Mouse (Mus musculus) embryonic facial prominence, embryonic 12.5 days (tissue): ENCODE measurements around the gene Ly9. TPM values are rescaled to one million over a fixed set of nuclear protein-coding genes. Genes with fewer than 3 reads are reported as not detected.

Source experiments
- ATAC-seq: fragments of 200-750 bp; cut with Nextera tagmentation; 2 replicates; pipeline ENCODE4 v1.8.0; 2017; ENCODE audit not compliant: insufficient number of reproducible peaks, insufficient read depth, low FRiP score, low TSS enrichment
- H3K27ac ChIP-seq: fragments of 300-500 bp; sonication (generic); 2 replicates; pipeline ENCODE4 v1.5.1; 2016; ENCODE audit warnings: mild to moderate bottlenecking
- H3K27me3 ChIP-seq: fragments of 300-500 bp; sonication (generic); 2 replicates; pipeline ENCODE4 v1.6.1; 2016; ENCODE audit warnings: mild to moderate bottlenecking, moderate library complexity
- H3K36me3 ChIP-seq: fragments of 300-500 bp; sonication (generic); 2 replicates; pipeline ENCODE4 v1.6.1; 2016; ENCODE audit warnings: mild to moderate bottlenecking
- H3K4me1 ChIP-seq: fragments of 300-500 bp; sonication (generic); 2 replicates; pipeline ENCODE4 v1.6.1; 2016
- H3K4me2 ChIP-seq: fragments of 300-500 bp; sonication (generic); replicated peaks from 2 replicates; pipeline ENCODE4 v1.6.1; 2016; ENCODE audit warnings: mild to moderate bottlenecking, moderate library complexity
- H3K4me3 ChIP-seq: fragments of 300-500 bp; sonication (generic); 2 replicates; pipeline ENCODE4 v1.5.1; 2016; ENCODE audit warnings: mild to moderate bottlenecking
- H3K9ac ChIP-seq: fragments of 300-500 bp; sonication (generic); 2 replicates; pipeline ENCODE4 v1.6.1; 2016; ENCODE audit warnings: mild to moderate bottlenecking, moderate library complexity
- H3K9me3 ChIP-seq: fragments of 300-500 bp; sonication (generic); 2 replicates; pipeline ENCODE4 v1.6.1; 2016; ENCODE audit warnings: mild to moderate bottlenecking, moderate library complexity
- WGBS: fragments of 180-500 bp; shearing (Covaris S2); methylation state at CpG from one replicate; pipeline ENCODE4 v1.1.7; 2016; 5-methylcytosine and 5-hydroxymethylcytosine counted together
- microRNA-seq: library from miRNA; unstranded; fragments of <30 nt; microRNA quantifications from one replicate; pipeline ENCODE4, GENCODE M21; 2017
- polyA plus RNA-seq: library from polyadenylated mRNA; unstranded; fragments of >200 nt; fragmentation: Nextera tagmentation; extraction: Ambion mirVana; gene quantifications from 2 replicates; pipeline ENCODE4 v1.2.1, GENCODE M21; 2016

Ly9 gene
- polyA plus RNA-seq, 1 experiment from 2014 or later: 0.08 TPM

DNA sequence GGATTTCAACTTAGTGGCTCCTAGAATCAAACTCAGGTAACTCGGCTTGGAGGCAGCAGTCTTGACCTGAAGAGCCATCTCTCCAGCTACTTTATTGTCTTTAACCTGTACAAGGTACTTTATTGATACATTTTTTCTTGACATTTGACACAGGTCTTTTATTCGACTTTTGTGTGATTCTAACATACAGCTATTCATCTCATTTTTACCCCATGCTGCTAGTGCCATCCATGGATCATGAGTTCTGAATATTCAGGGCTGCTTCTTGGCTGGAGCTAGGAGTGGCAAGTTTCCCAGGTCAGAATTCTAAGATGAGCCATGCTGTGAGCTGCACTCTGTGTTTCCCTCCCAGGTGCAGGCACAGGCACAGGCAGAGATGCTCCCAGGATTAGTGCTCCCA lies 55.0 kb downstream of the Ly9 start:
- Histone ChIP-seq H3K9ac (no peak overlapping the region), H3K4me1 (no peaks in the 10 kb centered on the region), H3K27me3 (no peaks in the 10 kb centered on the region), H3K9me3 (no peaks in the 10 kb centered on the region), H3K4me2 (no peak overlapping the region), H3K27ac (no peak overlapping the region), H3K4me3 (no peak overlapping the region), H3K36me3 (no peaks in the 10 kb centered on the region)
- 79% methylated on average over 2 of the region's 2 CpGs for WGBS
- ATAC-seq: no peak

DNA sequence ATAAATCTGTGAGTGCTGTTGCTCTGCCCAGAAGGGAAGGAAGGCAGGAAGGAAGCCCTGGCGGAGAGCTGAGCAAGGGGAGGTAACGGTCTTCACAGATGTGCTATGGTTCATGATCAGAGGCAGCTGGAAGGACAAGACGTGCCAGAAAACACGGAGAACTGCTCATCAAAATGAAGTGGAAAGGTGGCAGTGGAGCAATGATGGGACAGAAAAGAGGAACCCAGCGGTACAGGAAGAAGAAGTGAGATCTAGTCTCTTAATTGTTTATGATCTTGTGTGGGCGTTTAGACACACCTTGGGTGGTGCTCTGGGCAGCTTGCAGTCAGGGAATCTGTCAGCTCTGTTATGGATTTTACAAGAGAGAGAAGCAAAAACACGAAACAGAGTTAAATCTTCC lies 55.9 kb downstream of the Ly9 start:
- 82% methylated on average over 7 of the region's 7 CpGs for WGBS
- no peaks in the 10 kb centered on the region for H3K4me1 ChIP-seq
- no peak overlapping the region for H3K4me2 ChIP-seq
- H3K9ac ChIP-seq: no peak overlapping the region
- H3K27ac ChIP-seq: no peak overlapping the region
- ATAC-seq: no peak
- H3K4me3 ChIP-seq: no peak overlapping the region
- no peaks in the 10 kb centered on the region for H3K27me3 ChIP-seq
- H3K9me3 ChIP-seq: no peaks in the 10 kb centered on the region
- H3K36me3 ChIP-seq: no peaks in the 10 kb centered on the region

DNA sequence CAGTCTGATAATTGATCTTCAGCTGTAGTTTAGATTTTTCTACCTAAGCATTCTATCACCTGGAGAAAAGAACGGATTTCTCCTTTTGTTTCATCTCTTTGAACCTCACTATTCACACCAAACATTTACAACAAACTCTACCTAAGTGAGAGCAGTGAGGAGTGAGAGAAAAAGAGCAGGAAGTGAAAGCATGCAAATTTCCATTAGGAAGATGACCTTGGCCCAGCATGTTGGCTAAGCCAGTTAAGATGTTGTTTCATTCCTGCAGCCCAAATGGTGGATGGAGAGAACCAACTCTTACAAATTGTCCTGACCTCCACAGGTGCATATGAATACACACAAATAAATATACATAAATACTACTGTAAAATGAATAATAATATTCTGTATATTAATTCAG lies 66.5 kb downstream of the Ly9 start:
- WGBS: 85% methylated on average over 1 of the region's 1 CpGs
- H3K9ac ChIP-seq: no peak overlapping the region
- H3K9me3 ChIP-seq: peaks cover 8% of the 10 kb centered on the region; the same call in 1 of the 2 replicates
- no peaks in the 10 kb centered on the region for H3K36me3 ChIP-seq
- H3K27ac ChIP-seq: no peak overlapping the region
- ATAC-seq: no peak
- H3K4me1 ChIP-seq: no peaks in the 10 kb centered on the region
- no peak overlapping the region for H3K4me3 ChIP-seq
- H3K27me3 ChIP-seq: no peaks in the 10 kb centered on the region
- no peak overlapping the region for H3K4me2 ChIP-seq

Small RNAs within 50 kb of the gene (microRNA-seq; reads per million reads assigned to microRNA genes)
- gene Mir7683: not detected

Other genes starting within 250 kb of the Ly9 start
- 1.0 and 1.8 TPM in 2 replicates for gene Klhdc9, start 246.6 kb downstream of the Ly9 start, polyA plus RNA-seq
- 7.5 and 8.7 TPM in 2 replicates for gene Nectin4, start 237.3 kb downstream of the Ly9 start, polyA plus RNA-seq
- 0.97 and 1.1 TPM in 2 replicates for gene Arhgap30, start 218.5 kb downstream of the Ly9 start, polyA plus RNA-seq
- gene Usf1, start 196.1 kb downstream of the Ly9 start, polyA plus RNA-seq: 119 and 125 TPM in 2 replicates
- 5.8 and 7.6 TPM in 2 replicates for gene Tstd1, start 188.5 kb downstream of the Ly9 start, polyA plus RNA-seq
- gene F11r, start 169.9 kb downstream of the Ly9 start, polyA plus RNA-seq: 31.8 and 35.2 TPM in 2 replicates
- gene Alyref2, start 103.9 kb downstream of the Ly9 start, polyA plus RNA-seq: 13.3 and 14.6 TPM in 2 replicates
- gene Itln1, start 72.1 kb downstream of the Ly9 start, polyA plus RNA-seq: not detected in 2 replicates
- 0.08 TPM in 1 of 2 replicates, not detected in the other for gene Cd244a, start 48.2 kb downstream of the Ly9 start, polyA plus RNA-seq
- not detected in 2 replicates for gene Slamf7, start 45.6 kb upstream of the Ly9 start, polyA plus RNA-seq
- 0.67 and 1.3 TPM in 2 replicates for gene Cd48, start 74.6 kb upstream of the Ly9 start, polyA plus RNA-seq
- 0.24 and 0.37 TPM in 2 replicates for gene Slamf1, start 159.7 kb upstream of the Ly9 start, polyA plus RNA-seq
- 0.79 and 0.86 TPM in 2 replicates for gene Cd84, start 232.3 kb upstream of the Ly9 start, polyA plus RNA-seq